Mouse (Mus musculus) midbrain, embryonic 16.5 days (tissue): Measurements from ENCODE around the gene Cand2. TPM values are rescaled to one million over a fixed set of nuclear protein-coding genes. Genes with fewer than 3 reads are reported as not detected.
A peak's percentile ranks its signal among the peaks of the same experiment; 100 is the strongest.

ENCODE experiments used
- ATAC-seq: fragments of 200-750 bp; cut with Nextera tagmentation; 2 replicates; pipeline ENCODE4 v1.8.0; 2017; ENCODE audit warnings: moderate TSS enrichment
- H3K27ac ChIP-seq: fragments of 300-500 bp; sonication (generic); 2 replicates; pipeline ENCODE4 v1.5.1; 2014; ENCODE audit warnings: mild to moderate bottlenecking, low read length, mixed read lengths
- H3K27me3 ChIP-seq: fragments of 300-500 bp; sonication (generic); 2 replicates; pipeline ENCODE4 v1.6.1; 2014; ENCODE audit warnings: low read depth, low read length, mixed read lengths; ENCODE audit not compliant: control insufficient read depth, insufficient read depth
- H3K36me3 ChIP-seq: fragments of 300-500 bp; sonication (generic); 2 replicates; pipeline ENCODE4 v1.6.1; 2014; ENCODE audit warnings: mild to moderate bottlenecking, low read length, moderate library complexity, mixed read lengths; ENCODE audit not compliant: control insufficient read depth, insufficient read depth
- H3K4me1 ChIP-seq: fragments of 300-500 bp; sonication (generic); 2 replicates; pipeline ENCODE4 v1.6.1; 2014; ENCODE audit warnings: mild to moderate bottlenecking, low read length, mixed read lengths; ENCODE audit not compliant: control insufficient read depth, insufficient read depth
- H3K4me2 ChIP-seq: fragments of 300-500 bp; sonication (generic); 2 replicates; pipeline ENCODE4 v1.6.1; 2014; ENCODE audit warnings: mild to moderate bottlenecking, low read length, mixed read lengths
- H3K4me3 ChIP-seq: fragments of 300-500 bp; sonication (generic); 2 replicates; pipeline ENCODE4 v1.5.1; 2014; ENCODE audit warnings: low read depth, mild to moderate bottlenecking, low read length, moderate library complexity, mixed read lengths
- H3K9ac ChIP-seq: fragments of 300-500 bp; sonication (generic); 2 replicates; pipeline ENCODE4 v1.6.1; 2014; ENCODE audit warnings: low read depth, low read length, mixed read lengths
- H3K9me3 ChIP-seq: fragments of 300-500 bp; sonication (generic); replicated peaks from 2 replicates; pipeline ENCODE4 v1.6.1; 2014; ENCODE audit warnings: mild to moderate bottlenecking, low read length, mixed read lengths; ENCODE audit not compliant: control insufficient read depth, poor library complexity, severe bottlenecking
- WGBS: fragments of 180-500 bp; shearing (Covaris S2); extraction: QIAGEN DNeasy Blood & Tissue Kit; methylation state at CpG from one replicate; pipeline ENCODE4 v1.1.7; 2014; 5-methylcytosine and 5-hydroxymethylcytosine counted together
- polyA plus RNA-seq: library from polyadenylated mRNA; unstranded; fragments of >200 nt; fragmentation: Nextera tagmentation; extraction: Ambion mirVana; gene quantifications from 2 replicates; pipeline ENCODE4 v1.2.1, GENCODE M21; 2015

The Cand2 gene
- polyA plus RNA-seq, 1 experiment from 2014 or later, result 9.8 TPM

GRCm38 (mm10) chr6:115791842-115792686 lies 17.7 kb downstream of the Cand2 start:
- H3K36me3 ChIP-seq, result peaks cover 53% of the 10 kb centered on the region
- no peak for ATAC-seq
- 87% methylated on average over 34 of the region's 34 CpGs for WGBS

DNA sequence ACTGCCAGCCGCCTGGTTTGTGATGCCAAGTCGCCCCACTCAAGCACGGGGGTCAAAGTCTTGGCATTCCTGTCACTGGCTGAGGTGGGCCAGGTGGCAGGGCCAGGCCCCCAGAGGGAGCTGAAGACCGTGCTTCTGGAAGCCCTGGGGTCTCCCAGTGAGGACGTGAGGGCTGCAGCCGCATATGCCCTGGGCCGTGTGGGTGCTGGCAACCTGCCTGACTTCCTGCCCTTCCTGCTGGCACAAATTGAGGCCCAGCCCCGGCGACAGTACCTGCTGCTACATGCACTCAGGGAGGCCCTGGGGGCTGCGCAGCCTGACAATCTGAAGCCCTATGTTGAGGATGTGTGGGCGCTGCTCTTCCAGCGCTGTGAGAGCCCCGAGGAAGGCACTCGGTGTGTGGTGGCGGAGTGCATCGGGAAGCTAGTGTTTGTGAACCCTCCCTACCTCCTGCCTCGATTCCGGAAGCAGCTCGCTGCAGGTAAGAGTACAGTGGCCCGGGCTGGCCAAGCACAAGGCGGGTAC lies 18.4 kb downstream of the Cand2 start:
- Histone ChIP-seq H3K4me1 (no peaks in the 10 kb centered on the region), H3K36me3 (peaks cover 49% of the 10 kb centered on the region), H3K27me3 (no peaks in the 10 kb centered on the region), H3K4me3 (no peak overlapping the region), H3K27ac (no peak overlapping the region), H3K4me2 (no peak overlapping the region), H3K9me3 (no peaks in the 10 kb centered on the region), H3K9ac (no peak overlapping the region)
- 87% methylated on average over 21 of the region's 21 CpGs for WGBS
- ATAC-seq, result no peak

More at GRCm38 (mm10) chr6:115791842-115792686, 17.7 kb downstream of the Cand2 start:
- H3K4me3 ChIP-seq, result no peak overlapping the region
- no peak overlapping the region for H3K27ac ChIP-seq
- H3K27me3 ChIP-seq, result no peaks in the 10 kb centered on the region
- H3K4me1 ChIP-seq, result no peaks in the 10 kb centered on the region
- no peak overlapping the region for H3K9ac ChIP-seq
- no peak overlapping the region for H3K4me2 ChIP-seq
- H3K9me3 ChIP-seq, result no peaks in the 10 kb centered on the region

DNA sequence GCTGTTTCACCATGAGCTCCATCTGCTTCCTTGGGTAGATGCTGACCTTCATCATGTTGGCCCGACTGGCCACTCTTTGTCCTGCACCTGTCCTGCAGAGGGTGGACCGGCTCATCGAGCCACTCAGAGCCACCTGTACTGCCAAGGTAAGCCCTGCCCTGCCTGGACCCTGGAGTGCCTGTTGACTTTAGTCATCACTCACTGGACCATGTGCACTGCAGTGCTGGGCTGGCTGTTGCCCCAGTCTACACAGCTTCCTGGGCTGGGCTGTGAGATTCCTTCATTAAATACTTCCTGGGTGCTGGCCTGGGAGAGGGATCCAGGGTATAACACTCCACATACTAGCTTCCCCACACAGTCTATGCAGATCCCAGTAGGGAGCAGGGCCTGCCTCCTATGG lies 27.5 kb downstream of the Cand2 start:
- peaks cover 31% of the 10 kb centered on the region for H3K36me3 ChIP-seq
- H3K4me3 ChIP-seq, result no peak overlapping the region
- WGBS, result 91% methylated on average over 3 of the region's 3 CpGs
- H3K9me3 ChIP-seq, result no peaks in the 10 kb centered on the region
- no peak overlapping the region for H3K27ac ChIP-seq
- ATAC-seq, result no peak
- no peak overlapping the region for H3K4me2 ChIP-seq
- H3K9ac ChIP-seq, result no peak overlapping the region
- peaks cover 7% of the 10 kb centered on the region for H3K4me1 ChIP-seq
- no peaks in the 10 kb centered on the region for H3K27me3 ChIP-seq

GRCm38 (mm10) chr6:115803541-115804382 lies 29.4 kb downstream of the Cand2 start:
- 47% methylated on average over 16 of the region's 16 CpGs for WGBS
- Histone ChIP-seq H3K27me3 (no peaks in the 10 kb centered on the region), H3K4me3 (no peak overlapping the region), H3K4me2 (no peak overlapping the region), H3K36me3 (peaks cover 30% of the 10 kb centered on the region), H3K9ac (no peak overlapping the region), H3K4me1 (peaks cover 17% of the 10 kb centered on the region), H3K9me3 (no peaks in the 10 kb centered on the region), H3K27ac (no peak overlapping the region)
- ATAC-seq, result 0 out of 2 replicates have a peak, but pooled peaks have one; percentile 13

GRCm38 (mm10) chr6:115804432-115805192 lies 30.3 kb downstream of the Cand2 start:
- no peak for ATAC-seq
- Histone ChIP-seq H3K27ac (no peak overlapping the region), H3K36me3 (peaks cover 23% of the 10 kb centered on the region), H3K27me3 (no peaks in the 10 kb centered on the region), H3K4me3 (no peak overlapping the region), H3K9me3 (no peaks in the 10 kb centered on the region), H3K4me1 (peaks cover 17% of the 10 kb centered on the region), H3K9ac (no peak overlapping the region), H3K4me2 (no peak overlapping the region)
- WGBS, result 71% methylated on average over 10 of the region's 10 CpGs

DNA sequence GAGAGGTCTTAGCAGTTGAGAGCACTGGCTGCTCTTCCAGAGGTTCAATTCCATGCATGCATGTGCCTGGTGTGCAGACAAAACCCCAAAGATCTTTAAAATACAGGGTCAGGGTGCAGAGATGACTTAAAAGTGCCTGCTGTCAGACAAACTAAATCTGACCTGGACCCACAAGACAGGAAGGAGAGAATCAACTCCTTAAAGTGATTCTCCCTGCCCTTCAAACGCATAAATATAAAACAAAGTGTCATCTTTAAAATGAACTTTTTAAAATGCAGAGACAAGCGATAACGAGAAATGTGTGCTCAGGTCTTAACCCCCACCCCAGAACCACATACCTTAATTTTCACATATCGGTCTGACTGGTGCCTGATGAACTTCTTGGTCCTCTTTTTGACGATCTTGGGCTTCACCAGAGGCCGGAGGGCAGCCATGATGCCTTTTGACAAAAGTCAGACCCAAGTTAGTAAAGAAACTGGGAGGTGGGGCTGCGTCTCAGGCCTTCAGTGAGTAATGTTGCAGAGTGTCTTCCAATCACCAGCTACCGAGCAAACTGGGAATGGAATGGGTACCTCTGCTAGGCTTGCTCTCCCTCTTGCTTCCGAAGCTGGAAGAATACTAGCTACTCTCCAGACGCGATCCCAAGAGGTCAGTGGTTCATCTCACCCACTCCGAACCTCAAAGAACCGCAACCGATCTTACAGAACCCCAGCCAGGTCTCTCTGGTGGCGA lies 33.3 kb downstream of the Cand2 start:
- H3K27ac ChIP-seq, result peak overlapping the region; percentile 95
- no peak for ATAC-seq
- 4% methylated on average over 15 of the region's 15 CpGs for WGBS
- H3K4me3 ChIP-seq, result peak overlapping the region; percentile 97
- peaks cover 17% of the 10 kb centered on the region for H3K4me1 ChIP-seq
- H3K9ac ChIP-seq, result peak overlapping the region; percentile 96
- H3K36me3 ChIP-seq, result peaks cover 18% of the 10 kb centered on the region
- peak overlapping the region; percentile 69 for H3K4me2 ChIP-seq
- no peaks in the 10 kb centered on the region for H3K27me3 ChIP-seq
- H3K9me3 ChIP-seq, result no peaks in the 10 kb centered on the region

GRCm38 (mm10) chr6:115808196-115808487 lies 33.8 kb downstream of the Cand2 start:
- H3K36me3 ChIP-seq, result peaks cover 18% of the 10 kb centered on the region
- H3K4me1 ChIP-seq, result peaks cover 17% of the 10 kb centered on the region
- H3K27me3 ChIP-seq, result no peaks in the 10 kb centered on the region
- under 1% methylated on average over 22 of the region's 22 CpGs for WGBS
- H3K4me3 ChIP-seq, result peak overlapping the region; percentile 97
- H3K27ac ChIP-seq, result peak overlapping the region; percentile 95
- peak overlapping the region; percentile 69 for H3K4me2 ChIP-seq
- H3K9ac ChIP-seq, result peak overlapping the region; percentile 96
- ATAC-seq, result no peak
- H3K9me3 ChIP-seq, result no peaks in the 10 kb centered on the region
